Mouse (Mus musculus) forebrain, embryonic 16.5 days (tissue): ENCODE data around the gene Grm7. TPM values are rescaled to one million over a fixed set of nuclear protein-coding genes. Genes with fewer than 3 reads are reported as not detected.

Source experiments
- ATAC-seq: fragments of 200-750 bp; cut with Nextera tagmentation; 2 replicates; pipeline ENCODE4 v1.8.0; 2017; ENCODE audit warnings: mild to moderate bottlenecking, moderate library complexity
- H3K27ac ChIP-seq: fragments of 300-500 bp; sonication (generic); 2 replicates; pipeline ENCODE4 v1.5.1; 2014; ENCODE audit warnings: low read length, control low read depth
- H3K27me3 ChIP-seq: fragments of 300-500 bp; sonication (generic); replicated peaks from 2 replicates; pipeline ENCODE4 v1.6.1; 2014; ENCODE audit warnings: low read length; ENCODE audit not compliant: control insufficient read depth, insufficient read depth
- H3K36me3 ChIP-seq: fragments of 300-500 bp; sonication (generic); 2 replicates; pipeline ENCODE4 v1.6.1; 2014; ENCODE audit not compliant: control insufficient read depth, insufficient read depth
- H3K4me1 ChIP-seq: fragments of 300-500 bp; sonication (generic); replicated peaks from 2 replicates; pipeline ENCODE4 v1.6.1; 2014; ENCODE audit warnings: low read length; ENCODE audit not compliant: control insufficient read depth, insufficient read depth
- H3K4me2 ChIP-seq: fragments of 300-500 bp; sonication (generic); 2 replicates; pipeline ENCODE4 v1.6.1; 2014; ENCODE audit warnings: mild to moderate bottlenecking, low read length, control low read depth
- H3K4me3 ChIP-seq: fragments of 300-500 bp; sonication (generic); replicated peaks from 2 replicates; pipeline ENCODE4 v1.5.1; 2014; ENCODE audit warnings: mild to moderate bottlenecking, low read length, control low read depth
- H3K9ac ChIP-seq: fragments of 300-500 bp; sonication (generic); replicated peaks from 2 replicates; pipeline ENCODE4 v1.6.1; 2014; ENCODE audit warnings: low read depth, low read length, control low read depth
- H3K9me3 ChIP-seq: fragments of 300-500 bp; sonication (generic); 2 replicates; pipeline ENCODE4 v1.6.1; 2016; ENCODE audit warnings: low read length; ENCODE audit not compliant: control insufficient read depth
- WGBS: fragments of 180-500 bp; shearing (Covaris S2); extraction: QIAGEN DNeasy Blood & Tissue Kit; methylation state at CpG from one replicate; pipeline ENCODE4 v1.1.7; 2014; 5-methylcytosine and 5-hydroxymethylcytosine counted together
- polyA plus RNA-seq: library from polyadenylated mRNA; unstranded; fragments of >200 nt; fragmentation: Nextera tagmentation; extraction: Ambion mirVana; gene quantifications from 2 replicates; pipeline ENCODE4 v1.2.1, GENCODE M21; 2015

Grm7 gene
- polyA plus RNA-seq, 1 experiment from 2014 or later, result 17.3 TPM

GRCm38 (mm10) chr6:111486081-111486480 is 840.7 kb downstream of the Grm7 start:
- Histone ChIP-seq H3K36me3 (no peaks in the 10 kb centered on the region), H3K9me3 (no peaks in the 10 kb centered on the region), H3K4me1 (no peaks in the 10 kb centered on the region), H3K4me3 (no peak overlapping the region), H3K9ac (no peak overlapping the region), H3K4me2 (no peak overlapping the region), H3K27me3 (no peaks in the 10 kb centered on the region), H3K27ac (no peak overlapping the region)
- no peak for ATAC-seq

- Histone ChIP-seq H3K4me1 (no peaks in the 10 kb centered on the region), H3K36me3 (no peaks in the 10 kb centered on the region), H3K9ac (no peak overlapping the region), H3K27me3 (no peaks in the 10 kb centered on the region), H3K4me3 (no peak overlapping the region), H3K9me3 (no peaks in the 10 kb centered on the region), H3K4me2 (no peak overlapping the region), H3K27ac (no peak overlapping the region)
- WGBS, result 62% methylated on average over 4 of the region's 4 CpGs
- ATAC-seq, result no peak
These were observed 842.2 kb downstream of the Grm7 start for GRCm38 (mm10) chr6:111487556-111487955.

- Histone ChIP-seq H3K4me1 (no peaks in the 10 kb centered on the region), H3K36me3 (no peaks in the 10 kb centered on the region), H3K4me3 (no peak overlapping the region), H3K27me3 (no peaks in the 10 kb centered on the region), H3K27ac (no peak overlapping the region), H3K9me3 (no peaks in the 10 kb centered on the region), H3K9ac (no peak overlapping the region), H3K4me2 (no peak overlapping the region)
- ATAC-seq, result no peak
These were observed 846.8 kb downstream of the Grm7 start for GRCm38 (mm10) chr6:111492166-111492565.

- Histone ChIP-seq H3K4me2 (no peak overlapping the region), H3K4me1 (no peaks in the 10 kb centered on the region), H3K9ac (no peak overlapping the region), H3K9me3 (no peaks in the 10 kb centered on the region), H3K27ac (no peak overlapping the region), H3K27me3 (no peaks in the 10 kb centered on the region), H3K4me3 (no peak overlapping the region), H3K36me3 (no peaks in the 10 kb centered on the region)
- no peak for ATAC-seq
- WGBS, result 84% methylated on average over 5 of the region's 5 CpGs
These were observed 854.2 kb downstream of the Grm7 start for GRCm38 (mm10) chr6:111499542-111499941.

GRCm38 (mm10) chr6:111510768-111511459 is 865.5 kb downstream of the Grm7 start:
- no peaks in the 10 kb centered on the region for H3K36me3 ChIP-seq
- no peak overlapping the region for H3K27ac ChIP-seq
- H3K4me1 ChIP-seq, result no peaks in the 10 kb centered on the region; the same call in 1 of the 2 replicates
- no peaks in the 10 kb centered on the region for H3K27me3 ChIP-seq
- no peak overlapping the region for H3K4me3 ChIP-seq
- 14% methylated on average over 1 of the region's 1 CpGs for WGBS
- peak; percentile 52; the same call in 1 of the 2 replicates for ATAC-seq
- no peaks in the 10 kb centered on the region for H3K9me3 ChIP-seq
- no peak overlapping the region for H3K4me2 ChIP-seq
- no peak overlapping the region for H3K9ac ChIP-seq

- Histone ChIP-seq H3K4me1 (no peaks in the 10 kb centered on the region; the same call in 1 of the 2 replicates), H3K27me3 (no peaks in the 10 kb centered on the region), H3K4me2 (no peak overlapping the region), H3K9me3 (no peaks in the 10 kb centered on the region), H3K4me3 (no peak overlapping the region), H3K36me3 (no peaks in the 10 kb centered on the region), H3K27ac (no peak overlapping the region), H3K9ac (no peak overlapping the region)
- WGBS, result 43% methylated on average over 2 of the region's 2 CpGs
- no peak for ATAC-seq
These were observed 867.0 kb downstream of the Grm7 start for GRCm38 (mm10) chr6:111512359-111512758.

GRCm38 (mm10) chr6:111521229-111521628 is 875.8 kb downstream of the Grm7 start:
- no peak overlapping the region for H3K9ac ChIP-seq
- H3K27ac ChIP-seq, result no peak overlapping the region
- H3K4me1 ChIP-seq, result 0 out of 2 replicates have a peak, but pooled peaks cover 2% of the 10 kb centered on the region
- no peak for ATAC-seq
- no peaks in the 10 kb centered on the region for H3K9me3 ChIP-seq
- 84% methylated on average over 1 of the region's 1 CpGs for WGBS
- H3K4me2 ChIP-seq, result no peak overlapping the region
- no peak overlapping the region for H3K4me3 ChIP-seq
- no peaks in the 10 kb centered on the region for H3K36me3 ChIP-seq
- no peaks in the 10 kb centered on the region for H3K27me3 ChIP-seq

GRCm38 (mm10) chr6:111522122-111522521 is 876.7 kb downstream of the Grm7 start:
- Histone ChIP-seq H3K9me3 (no peaks in the 10 kb centered on the region), H3K36me3 (no peaks in the 10 kb centered on the region), H3K27me3 (no peaks in the 10 kb centered on the region), H3K4me1 (0 out of 2 replicates have a peak, but pooled peaks cover 2% of the 10 kb centered on the region), H3K4me3 (no peak overlapping the region), H3K4me2 (no peak overlapping the region), H3K27ac (no peak overlapping the region), H3K9ac (no peak overlapping the region)
- no peak for ATAC-seq

- no peak overlapping the region for H3K27ac ChIP-seq
- no peaks in the 10 kb centered on the region for H3K9me3 ChIP-seq
- H3K4me2 ChIP-seq, result no peak overlapping the region
- H3K4me3 ChIP-seq, result no peak overlapping the region
- 26% methylated on average over 2 of the region's 2 CpGs for WGBS
- no peaks in the 10 kb centered on the region for H3K36me3 ChIP-seq
- peak; percentile 50; the same call in 1 of the 2 replicates for ATAC-seq
- H3K9ac ChIP-seq, result no peak overlapping the region
- no peaks in the 10 kb centered on the region for H3K27me3 ChIP-seq
- no peaks in the 10 kb centered on the region for H3K4me1 ChIP-seq
These were observed 884.6 kb downstream of the Grm7 start for GRCm38 (mm10) chr6:111529985-111530384.

GRCm38 (mm10) chr6:111558588-111558987 is 913.2 kb downstream of the Grm7 start:
- H3K27ac ChIP-seq, result no peak overlapping the region
- ATAC-seq, result no peak; the same call in 1 of the 2 replicates
- H3K9ac ChIP-seq, result no peak overlapping the region
- WGBS, result 68% methylated on average over 1 of the region's 1 CpGs
- no peaks in the 10 kb centered on the region for H3K27me3 ChIP-seq
- no peaks in the 10 kb centered on the region for H3K9me3 ChIP-seq
- no peaks in the 10 kb centered on the region for H3K36me3 ChIP-seq
- H3K4me1 ChIP-seq, result no peaks in the 10 kb centered on the region
- H3K4me3 ChIP-seq, result no peak overlapping the region
- no peak overlapping the region for H3K4me2 ChIP-seq
